8 mouse cellular contexts compared by ENCODE assay signal in genomic region chr10:118545966-118546365, GRCm38 (mm10).
DNase-seq lines count a peak whose midpoint lies in the region; ATAC-seq lines count a peak whose summit lies in the region.

No protein-coding gene starts in this region.

- DNase-seq in adrenal gland, postnatal 14 days, result peak; percentile 14
- no peak for DNase-seq in adrenal gland, adult 8-10 months
- peak; percentile 43 to 47 for DNase-seq in left cerebral cortex, postnatal 14 days (ENCODE audit: low spot score in 2 of 2)
- no peak for DNase-seq in left cerebral cortex, postnatal 36 days (ENCODE audit: low spot score in 2 of 2)
- DNase-seq in NIH3T3 (ENCODE audit: low read depth), result peak; percentile 73
- DNase-seq in ovary, postnatal 10 days (ENCODE audit: low spot score), result no peak

- no peaks in the 10 kb centered on the region for H3K9me3 ChIP-seq in midbrain, embryonic 15.5 days

- ATAC-seq in inflammation-experienced regulatory T-cells, adult 6 months, result peak; percentile 46
- ATAC-seq in midbrain, embryonic 15.5 days (replicated peaks), result no peak

- no peak overlapping the region for H3K4me3 ChIP-seq in midbrain, embryonic 15.5 days

- no peaks in the 10 kb centered on the region for H3K27me3 ChIP-seq in midbrain, embryonic 15.5 days (replicated peaks)

- H3K27ac ChIP-seq in midbrain, embryonic 15.5 days, result no peak overlapping the region

- 24% methylated on average over 1 of the region's 1 CpGs for WGBS in midbrain, embryonic 15.5 days

- no peak overlapping the region for H3K4me2 ChIP-seq in midbrain, embryonic 15.5 days

- intact Hi-C loops in left cerebral cortex, postnatal 14 days (cut with DNase I), result loop anchor here (5.0 kb wide), 1 partner anchor 389 kb away; no protein-coding TSS in a partner anchor
- intact Hi-C loops in left cerebral cortex, postnatal 36 days (cut with DNase I), result loop anchor here (2.0 to 10.0 kb wide), 2 partner anchors 389 to 751 kb away; partner anchors contain the start of gene Nup107

- no peaks in the 10 kb centered on the region for H3K4me1 ChIP-seq in midbrain, embryonic 15.5 days

- H3K36me3 ChIP-seq in midbrain, embryonic 15.5 days (replicated peaks), result no peaks in the 10 kb centered on the region

- H3K9ac ChIP-seq in midbrain, embryonic 15.5 days, result no peak overlapping the region

Comparison
In these comparisons a context has a peak if more than half of its experiments do, and no peak if none do; other contexts are left out.
1. DNase-seq: peak in adrenal gland, postnatal 14 days (single experiment), left cerebral cortex, postnatal 14 days (2 of 2) and NIH3T3 (single experiment); none in adrenal gland, adult 8-10 months (single experiment), left cerebral cortex, postnatal 36 days (0 of 2) and ovary, postnatal 10 days (single experiment).